Mouse (Mus musculus): ENCODE data around the gene Rmdn2. TPM values are rescaled to one million over a fixed set of nuclear protein-coding genes. Genes with fewer than 3 reads are reported as not detected.

Rmdn2 gene
- total RNA-seq, 2 experiments from 2014 or later, result 9.3 to 9.4 TPM

Other genes starting within 250 kb of the Rmdn2 start
- 1 to 10 TPM; 2.5 to 3.8 TPM for gene Cyp1b1, start 103.2 kb downstream of the Rmdn2 start, total RNA-seq (2021)